Mouse (Mus musculus): ENCODE data around the gene Fabp2. TPM values are rescaled to one million over a fixed set of nuclear protein-coding genes. Genes with fewer than 3 reads are reported as not detected.

Gene Fabp2
- polyA plus RNA-seq (2012; rRNA removed), result not detected in 2 replicates

DNA sequence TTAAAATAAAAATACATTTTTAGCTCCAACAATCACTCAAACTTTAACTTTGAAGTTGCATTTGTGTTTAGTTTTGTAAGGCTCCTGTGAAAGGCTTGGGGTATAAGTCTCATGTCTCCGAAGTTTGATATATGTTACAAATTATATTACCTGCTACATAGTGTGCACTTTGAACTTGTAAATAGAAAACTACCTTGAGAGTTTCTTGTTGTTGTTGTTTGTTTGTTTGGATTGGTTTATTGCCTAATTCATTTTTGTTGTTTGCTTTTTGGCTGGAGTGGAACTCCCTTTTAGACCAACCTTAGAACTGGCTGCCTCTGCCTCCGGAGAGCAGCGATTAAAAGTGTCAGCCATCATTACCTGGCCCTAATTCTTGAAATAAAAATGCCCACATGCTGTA, at the start of gene Fabp2:
TSS of gene Fabp2 (plus strand) at position 301 of the 400 bp plus-strand sequence.
- Histone ChIP-seq H3K27ac (ENCODE audit: insufficient read depth, low read length) (no peak within 1 kb of the TSS), H3K27me3 (ENCODE audit: control insufficient read depth, insufficient read depth, low read length) (no peaks in the 10 kb centered on the region), H3K36me3 (ENCODE audit: control insufficient read depth, insufficient read depth, low read length) (no peaks in the 10 kb centered on the region), H3K4me3 (ENCODE audit: extremely low read depth, insufficient read depth, insufficient read length) (no peak within 1 kb of the TSS), H3K4me1 (ENCODE audit: control insufficient read depth, insufficient read depth, insufficient read length) (no peaks in the 10 kb centered on the region)
- TF ChIP-seq CTCF (IDR thresholded peaks at IDR 0.05; ENCODE audit: extremely low read depth, insufficient read depth, insufficient read length, insufficient replicate concordance) (no peak), POLR2A (IDR thresholded peaks at IDR 0.05; ENCODE audit: low read depth, low read length) (no peak)
- 97% methylated on average over 3 of the region's 3 CpGs for WGBS
- DNase-seq (ENCODE audit: low read depth in 1 of 2, low spot score in 2 of 2), result no peak

DNA sequence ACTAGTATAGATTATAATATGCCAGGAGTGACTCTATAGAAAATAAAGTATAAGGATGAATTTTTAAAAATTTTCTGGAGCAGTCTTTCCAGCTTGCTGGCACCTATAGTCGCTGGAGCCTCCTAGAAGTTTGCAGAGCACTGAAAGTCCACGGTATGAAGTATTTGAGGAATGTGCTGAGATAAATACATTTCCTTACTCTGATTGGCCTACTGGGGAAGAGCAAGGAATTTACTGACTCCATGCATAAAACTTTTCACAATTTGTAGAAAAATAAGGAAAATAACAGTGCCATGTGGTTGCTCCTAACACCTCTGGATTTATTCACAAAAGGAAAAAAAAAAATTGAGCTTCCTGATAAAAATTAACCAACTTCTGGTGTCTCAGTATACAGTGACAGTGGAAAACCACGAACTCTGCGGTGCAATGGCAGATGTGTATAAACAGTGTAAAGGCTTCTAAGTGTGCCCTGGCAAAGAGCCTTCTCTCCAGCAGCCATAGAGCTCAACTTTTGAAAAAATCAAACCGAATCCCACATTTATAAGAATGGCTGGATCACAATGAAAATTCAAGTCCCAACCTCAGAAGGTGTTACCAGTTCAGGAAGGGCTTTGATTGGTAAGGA, 46.4 kb upstream of the Fabp2 start:
- Histone ChIP-seq H3K27me3 (ENCODE audit: control insufficient read depth, insufficient read depth, low read length) (no peaks in the 10 kb centered on the region), H3K4me3 (ENCODE audit: extremely low read depth, insufficient read depth, insufficient read length) (no peak overlapping the region), H3K36me3 (ENCODE audit: control insufficient read depth, insufficient read depth, low read length) (no peaks in the 10 kb centered on the region), H3K4me1 (ENCODE audit: control insufficient read depth, insufficient read depth, insufficient read length) (no peaks in the 10 kb centered on the region), H3K27ac (ENCODE audit: insufficient read depth, low read length) (no peak overlapping the region)
- 64% methylated on average over 5 of the region's 5 CpGs for WGBS
- TF ChIP-seq CTCF (IDR thresholded peaks at IDR 0.05; ENCODE audit: extremely low read depth, insufficient read depth, insufficient read length, insufficient replicate concordance), result no peak
- no peak for TF ChIP-seq POLR2A (IDR thresholded peaks at IDR 0.05; ENCODE audit: low read depth, low read length)
- DNase-seq (ENCODE audit: low read depth in 1 of 2, low spot score in 2 of 2), result no peak

GRCm38 (mm10) chr3:122855149-122855548, 39.7 kb upstream of the Fabp2 start:
- H3K27ac ChIP-seq (ENCODE audit: insufficient read depth, low read length), result no peak overlapping the region
- no peak for TF ChIP-seq POLR2A (IDR thresholded peaks at IDR 0.05; ENCODE audit: low read depth, low read length)
- no peak for TF ChIP-seq CTCF (IDR thresholded peaks at IDR 0.05; ENCODE audit: extremely low read depth, insufficient read depth, insufficient read length, insufficient replicate concordance)
- H3K36me3 ChIP-seq (ENCODE audit: control insufficient read depth, insufficient read depth, low read length), result no peaks in the 10 kb centered on the region
- no peak for DNase-seq (ENCODE audit: low read depth in 1 of 2, low spot score in 2 of 2)
- H3K27me3 ChIP-seq (ENCODE audit: control insufficient read depth, insufficient read depth, low read length), result no peaks in the 10 kb centered on the region
- 84% methylated on average over 11 of the region's 11 CpGs for WGBS
- no peaks in the 10 kb centered on the region for H3K4me1 ChIP-seq (ENCODE audit: control insufficient read depth, insufficient read depth, insufficient read length)
- no peak overlapping the region for H3K4me3 ChIP-seq (ENCODE audit: extremely low read depth, insufficient read depth, insufficient read length)

GRCm38 (mm10) chr3:122859829-122860228, 35.0 kb upstream of the Fabp2 start:
- Histone ChIP-seq H3K4me3 (ENCODE audit: extremely low read depth, insufficient read depth, insufficient read length) (no peak overlapping the region), H3K27ac (ENCODE audit: insufficient read depth, low read length) (no peak overlapping the region), H3K27me3 (ENCODE audit: control insufficient read depth, insufficient read depth, low read length) (no peaks in the 10 kb centered on the region), H3K36me3 (ENCODE audit: control insufficient read depth, insufficient read depth, low read length) (no peaks in the 10 kb centered on the region), H3K4me1 (ENCODE audit: control insufficient read depth, insufficient read depth, insufficient read length) (no peaks in the 10 kb centered on the region)
- WGBS, result 63% methylated on average over 2 of the region's 2 CpGs
- TF ChIP-seq POLR2A (IDR thresholded peaks at IDR 0.05; ENCODE audit: low read depth, low read length), result no peak
- no peak for TF ChIP-seq CTCF (IDR thresholded peaks at IDR 0.05; ENCODE audit: extremely low read depth, insufficient read depth, insufficient read length, insufficient replicate concordance)
- no peak for DNase-seq (ENCODE audit: low read depth in 1 of 2, low spot score in 2 of 2)

DNA sequence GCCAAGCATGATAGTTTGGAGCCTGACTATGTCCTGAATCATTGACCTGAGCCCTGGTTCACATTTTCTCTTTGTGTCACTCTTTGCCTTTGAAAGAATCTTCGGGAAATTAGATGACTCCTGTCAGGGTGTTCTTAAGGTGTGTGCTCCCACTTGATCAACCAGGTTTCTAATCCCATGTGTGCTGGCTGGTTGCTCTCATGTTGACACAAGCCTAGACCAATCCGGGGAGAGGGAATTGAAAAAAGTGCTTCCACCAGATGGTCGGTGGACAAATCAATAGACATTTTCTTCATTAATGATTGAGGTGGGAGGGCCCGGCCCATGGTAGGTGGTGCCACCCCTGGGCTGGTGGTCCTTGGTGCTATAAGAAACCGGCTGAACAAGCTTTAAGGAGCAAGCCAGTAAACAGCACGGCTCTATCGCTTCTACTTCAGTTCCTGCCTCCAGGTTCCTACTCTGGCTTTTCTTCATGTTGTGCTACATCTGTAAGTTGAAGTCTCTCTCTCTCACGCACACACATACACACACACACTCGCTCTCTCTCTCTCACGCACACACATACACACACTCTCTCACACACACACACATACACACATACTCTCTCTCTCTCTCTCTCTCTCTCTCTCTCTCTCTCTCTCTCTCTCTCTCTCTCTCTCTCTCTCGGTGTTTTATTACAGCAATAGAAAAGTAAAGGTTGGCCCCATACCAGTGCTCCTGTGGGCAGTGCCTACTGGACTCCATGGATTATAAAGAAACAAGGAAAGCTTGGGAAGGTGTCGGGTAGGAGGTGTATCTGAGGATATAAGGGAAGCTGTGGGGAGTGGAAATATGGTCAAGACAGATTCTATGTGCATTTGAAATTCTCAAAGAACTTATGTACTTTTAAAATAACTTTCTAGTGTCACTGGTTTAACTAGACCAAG, 34.0 kb upstream of the Fabp2 start:
- no peaks in the 10 kb centered on the region for H3K36me3 ChIP-seq (ENCODE audit: control insufficient read depth, insufficient read depth, low read length)
- DNase-seq (ENCODE audit: low read depth in 1 of 2, low spot score in 2 of 2), result no peak
- no peak for TF ChIP-seq CTCF (IDR thresholded peaks at IDR 0.05; ENCODE audit: extremely low read depth, insufficient read depth, insufficient read length, insufficient replicate concordance)
- TF ChIP-seq POLR2A (IDR thresholded peaks at IDR 0.05; ENCODE audit: low read depth, low read length), result no peak
- no peaks in the 10 kb centered on the region for H3K4me1 ChIP-seq (ENCODE audit: control insufficient read depth, insufficient read depth, insufficient read length)
- H3K27me3 ChIP-seq (ENCODE audit: control insufficient read depth, insufficient read depth, low read length), result no peaks in the 10 kb centered on the region
- WGBS, result 90% methylated on average over 12 of the region's 12 CpGs
- H3K4me3 ChIP-seq (ENCODE audit: extremely low read depth, insufficient read depth, insufficient read length), result no peak overlapping the region
- H3K27ac ChIP-seq (ENCODE audit: insufficient read depth, low read length), result no peak overlapping the region

DNA sequence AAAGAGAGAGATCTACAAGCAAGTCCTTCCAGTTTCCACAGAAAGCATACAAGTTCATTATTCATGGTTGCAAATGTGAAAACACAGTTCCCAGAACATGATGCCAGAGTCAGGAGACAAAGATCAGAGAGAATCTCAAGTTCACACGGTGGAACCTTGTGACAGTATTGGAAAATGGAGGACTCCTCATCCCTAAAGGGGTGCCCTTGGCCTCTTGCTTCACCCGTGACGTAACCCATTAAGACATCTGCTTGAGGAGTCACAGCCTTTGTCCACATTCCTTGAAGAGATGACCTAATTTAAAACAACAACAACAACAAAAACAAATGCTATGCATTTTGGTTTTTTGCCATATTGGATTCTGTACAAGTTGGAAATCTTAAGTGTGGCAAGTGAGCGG, 29.8 kb upstream of the Fabp2 start:
- 82% methylated on average over 4 of the region's 4 CpGs for WGBS
- H3K4me1 ChIP-seq (ENCODE audit: control insufficient read depth, insufficient read depth, insufficient read length), result no peaks in the 10 kb centered on the region

More for the DNA sequence above, 29.8 kb upstream of the Fabp2 start:
- DNase-seq (ENCODE audit: low read depth in 1 of 2, low spot score in 2 of 2), result no peak
- Histone ChIP-seq H3K36me3 (ENCODE audit: control insufficient read depth, insufficient read depth, low read length) (no peaks in the 10 kb centered on the region), H3K27ac (ENCODE audit: insufficient read depth, low read length) (no peak overlapping the region), H3K27me3 (ENCODE audit: control insufficient read depth, insufficient read depth, low read length) (no peaks in the 10 kb centered on the region), H3K4me3 (ENCODE audit: extremely low read depth, insufficient read depth, insufficient read length) (no peak overlapping the region)
- no peak for TF ChIP-seq CTCF (IDR thresholded peaks at IDR 0.05; ENCODE audit: extremely low read depth, insufficient read depth, insufficient read length, insufficient replicate concordance)
- TF ChIP-seq POLR2A (IDR thresholded peaks at IDR 0.05; ENCODE audit: low read depth, low read length), result no peak

Measured in spleen, adult 2 months (tissue).